Mouse (Mus musculus) embryonic fibroblast, embryonic 13.5 days (primary cell): ENCODE results near the gene 4933416C03Rik. TPM values are rescaled to one million over a fixed set of nuclear protein-coding genes. Genes with fewer than 3 reads are reported as not detected.

Experiments used
- H3K27ac ChIP-seq: 2 replicates; pipeline ENCODE4 v1.5.1; 2012; ENCODE audit warnings: low read length, control low read depth, inconsistent platforms; ENCODE audit not compliant: insufficient read depth
- H3K4me1 ChIP-seq: 2 replicates; pipeline ENCODE4 v1.6.1; 2011; ENCODE audit warnings: low read length; ENCODE audit not compliant: control insufficient read depth, insufficient read depth
- H3K4me3 ChIP-seq: 2 replicates; pipeline ENCODE4 v1.5.1; 2011; ENCODE audit warnings: mild to moderate bottlenecking, control low read depth, low read length; ENCODE audit not compliant: insufficient read depth
- CTCF ChIP-seq: IDR thresholded peaks from 2 replicates; pipeline ENCODE4 v1.5.1; 2011; ENCODE audit warnings: mild to moderate bottlenecking, control low read depth, low read length, moderate library complexity, borderline replicate concordance; ENCODE audit not compliant: insufficient read depth
- POLR2A ChIP-seq: IDR thresholded peaks from 2 replicates; pipeline ENCODE4 v1.6.1; 2011; ENCODE audit warnings: low read depth, mild to moderate bottlenecking, control low read depth, low read length, moderate library complexity
- polyA plus RNA-seq: library from polyadenylated mRNA; stranded (reverse); fragments of >200 nt; gene quantifications from 2 replicates; pipeline ENCODE4 v1.2.4, GENCODE M21; 2011; ENCODE audit warnings: low read depth; ENCODE audit not compliant: missing spikeins, insufficient read length

The 4933416C03Rik gene
- polyA plus RNA-seq, 1 experiment: not detected

DNA sequence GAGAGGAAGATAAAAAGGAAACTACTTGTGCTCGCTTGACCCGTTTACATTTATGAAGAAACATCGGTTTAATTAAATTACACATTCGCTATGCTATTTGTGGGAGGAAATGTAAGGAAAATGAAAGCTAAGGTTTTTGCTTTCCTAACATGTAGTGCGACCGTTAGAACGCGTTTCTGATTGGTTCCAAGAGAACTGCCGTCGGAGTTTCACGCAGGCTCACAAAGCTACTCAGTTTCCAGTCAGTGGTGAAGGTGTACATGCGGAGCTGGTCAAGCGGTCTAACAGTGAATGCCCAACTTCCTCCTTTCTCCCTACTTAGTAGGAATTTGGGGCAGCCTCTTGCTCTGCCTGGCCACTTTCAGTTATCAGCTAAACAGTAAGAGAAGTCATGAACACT, 17.3 kb downstream of the 4933416C03Rik start:
- H3K4me1 ChIP-seq: no peaks in the 10 kb centered on the region
- H3K27ac ChIP-seq: no peak overlapping the region
- H3K4me3 ChIP-seq: no peak overlapping the region
- TF ChIP-seq POLR2A (no peak), CTCF (no peak)

DNA sequence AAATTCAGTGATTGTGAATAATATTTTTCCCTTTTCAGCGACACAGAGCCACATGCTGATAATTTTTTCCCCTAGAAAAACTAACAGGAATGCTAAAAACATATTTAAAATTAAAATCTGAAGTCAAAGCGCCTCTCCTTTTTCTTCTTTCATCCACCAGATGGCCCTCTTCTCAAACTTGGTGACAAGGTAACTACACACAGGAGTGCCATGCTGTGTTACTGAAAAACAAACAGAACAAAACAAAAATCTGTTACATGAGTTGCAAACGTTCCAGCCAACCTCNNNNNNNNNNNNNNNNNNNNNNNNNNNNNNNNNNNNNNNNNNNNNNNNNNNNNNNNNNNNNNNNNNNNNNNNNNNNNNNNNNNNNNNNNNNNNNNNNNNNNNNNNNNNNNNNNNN, 29.8 kb downstream of the 4933416C03Rik start:
- TF ChIP-seq POLR2A (no peak), CTCF (no peak)
- Histone ChIP-seq H3K4me1 (no peaks in the 10 kb centered on the region), H3K4me3 (no peak overlapping the region), H3K27ac (no peak overlapping the region)

DNA sequence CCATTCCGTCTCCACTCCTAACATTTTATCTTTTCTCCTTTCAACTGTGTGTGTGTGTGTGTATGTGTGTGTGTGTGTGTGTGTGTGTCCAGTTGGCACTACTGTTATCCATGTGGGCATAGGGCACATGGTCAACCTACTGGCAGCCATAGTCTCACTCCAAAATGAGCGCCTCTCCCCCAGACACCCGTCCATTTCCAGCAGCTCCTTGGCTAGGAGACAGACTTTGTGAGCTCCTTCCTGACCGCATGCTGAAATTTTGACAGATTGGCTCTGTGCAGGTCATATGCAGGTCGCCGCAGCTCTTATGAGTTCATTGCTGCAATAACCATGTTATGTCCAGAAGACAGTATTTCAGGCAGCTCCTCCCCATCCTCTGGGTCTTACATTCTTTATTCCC, 32.9 kb downstream of the 4933416C03Rik start:
- TF ChIP-seq CTCF: no peak
- no peak for TF ChIP-seq POLR2A
- Histone ChIP-seq H3K4me3 (no peak overlapping the region), H3K27ac (no peak overlapping the region), H3K4me1 (no peaks in the 10 kb centered on the region)

DNA sequence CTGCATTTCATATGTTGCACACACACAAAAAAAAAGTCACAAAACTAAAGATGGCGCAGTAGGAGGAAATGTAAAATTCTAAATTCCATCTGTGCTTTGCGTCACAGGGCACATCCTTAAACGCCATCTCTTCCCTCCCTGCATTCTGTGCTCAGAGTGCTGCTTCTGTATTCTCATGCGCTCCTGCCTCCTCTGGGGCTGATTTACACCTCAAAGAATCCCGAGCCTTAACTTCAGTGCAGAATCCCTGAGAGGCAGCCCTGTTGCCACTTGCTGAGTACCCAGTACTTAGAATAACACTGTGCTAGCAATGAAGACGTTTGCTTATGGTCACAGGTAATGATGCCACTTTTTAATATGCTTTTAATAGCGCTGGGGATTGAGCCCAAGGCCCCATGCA, 34.3 kb downstream of the 4933416C03Rik start:
- Histone ChIP-seq H3K4me1 (no peaks in the 10 kb centered on the region), H3K27ac (no peak overlapping the region), H3K4me3 (no peak overlapping the region)
- no peak for TF ChIP-seq POLR2A
- no peak for TF ChIP-seq CTCF

DNA sequence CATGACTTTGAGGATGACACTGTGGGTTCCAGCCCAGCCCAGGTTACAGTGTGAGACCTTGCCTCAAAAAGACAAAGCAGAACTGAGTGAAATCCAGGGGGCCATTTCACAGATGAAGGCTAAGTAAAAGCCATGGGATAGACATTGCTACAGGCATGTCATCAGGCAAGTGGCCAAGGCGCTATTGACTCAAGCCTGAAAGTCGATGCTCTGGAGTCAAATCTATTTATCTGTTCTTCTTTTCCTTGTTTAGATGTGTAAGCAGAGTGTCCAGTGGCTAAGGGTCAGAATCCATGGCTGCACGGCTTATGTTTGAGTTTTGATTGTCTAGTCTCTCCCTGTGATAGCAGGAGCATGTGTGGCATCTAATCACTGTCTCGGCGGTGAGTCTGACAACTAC, 35.1 kb downstream of the 4933416C03Rik start:
- no peak overlapping the region for H3K4me3 ChIP-seq
- H3K27ac ChIP-seq: no peak overlapping the region
- no peaks in the 10 kb centered on the region for H3K4me1 ChIP-seq
- TF ChIP-seq POLR2A (no peak), CTCF (no peak)

DNA sequence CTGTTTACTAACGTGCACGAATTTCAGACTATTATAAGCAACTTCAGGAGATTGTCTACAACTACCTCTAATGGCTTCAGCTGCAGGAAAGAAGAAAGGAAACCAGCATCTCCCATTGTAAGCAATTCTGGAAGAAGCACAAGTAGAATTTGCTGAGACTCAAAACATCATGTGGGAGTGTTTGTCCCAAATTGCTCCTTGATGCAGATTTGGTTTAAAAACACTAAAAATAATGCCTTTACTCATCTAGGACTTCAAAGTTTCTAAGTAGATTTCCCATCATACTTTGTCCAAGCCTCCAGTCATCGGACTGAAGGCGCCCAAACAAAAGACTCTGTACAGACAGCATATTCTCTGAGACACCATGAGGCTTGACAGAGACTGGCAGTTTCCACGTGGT, 37.8 kb downstream of the 4933416C03Rik start:
- no peaks in the 10 kb centered on the region for H3K4me1 ChIP-seq
- TF ChIP-seq CTCF: no peak
- no peak for TF ChIP-seq POLR2A
- no peak overlapping the region for H3K4me3 ChIP-seq
- no peak overlapping the region for H3K27ac ChIP-seq

Other genes with a start within 250 kb of the 4933416C03Rik start
- 0.56 TPM in 1 of 2 replicates, not detected in the other for gene Ptprr, start 95.7 kb downstream of the 4933416C03Rik start, polyA plus RNA-seq
- gene Ptprb, start 161.6 kb upstream of the 4933416C03Rik start, polyA plus RNA-seq: 7.6 and 9.0 TPM in 2 replicates